ENCODE assay signal across 8 mouse cellular contexts in the genomic region with DNA sequence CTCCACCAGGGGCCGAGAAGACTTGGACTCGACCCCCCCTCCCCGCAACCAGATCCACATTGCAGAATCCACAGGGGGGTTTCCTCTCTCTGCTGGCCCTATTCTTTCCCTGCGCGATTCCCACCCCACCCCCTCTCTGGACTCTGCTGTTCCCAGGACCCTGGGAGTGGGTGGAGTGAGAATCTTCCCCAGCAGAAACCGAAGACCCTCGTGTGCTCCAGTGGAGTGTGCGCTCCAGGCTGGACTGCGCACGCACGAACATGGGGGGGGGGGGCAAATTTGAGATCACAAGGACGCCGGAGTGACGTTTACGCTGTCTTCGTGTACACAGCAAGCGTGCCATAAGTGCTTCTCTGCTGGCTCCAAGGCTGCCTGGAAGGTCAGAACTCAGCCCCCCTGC. TPM values are rescaled to one million over a fixed set of nuclear protein-coding genes. Genes with fewer than 3 reads are reported as not detected.
A peak's percentile ranks its signal among the peaks of the same experiment; 100 is the strongest.
DNase-seq lines count a peak whose midpoint lies in the region; ATAC-seq and TF ChIP-seq lines count a peak whose summit lies in the region.

No protein-coding gene starts in this region.

- peak overlapping the region; percentile 96 for H3K27ac ChIP-seq in gastrocnemius, adult 2 months
- no peak overlapping the region for H3K27ac ChIP-seq in ES-Bruce4 (ENCODE audit: insufficient read depth, low read length)
- H3K27ac ChIP-seq in forebrain, postnatal 0 days (ENCODE audit: low read depth, low read length), result no peak overlapping the region
- H3K27ac ChIP-seq in midbrain, embryonic 10.5 days (replicated peaks), result peak overlapping the region; percentile 39; the same call in 1 of the 2 replicates

- TF ChIP-seq POLR2A in ES-Bruce4 (IDR thresholded peaks at IDR 0.05; ENCODE audit: insufficient read depth, low read length), result no peak

- peak overlapping the region; percentile 44 for H3K4me2 ChIP-seq in forebrain, postnatal 0 days (ENCODE audit: low read depth)

- no peak for TF ChIP-seq CTCF in gastrocnemius, adult 2 months (IDR thresholded peaks at IDR 0.05)
- TF ChIP-seq CTCF in ES-Bruce4 (IDR thresholded peaks at IDR 0.05; ENCODE audit: low read depth, low read length), result no peak
- no peak for TF ChIP-seq CTCF in forebrain, postnatal 0 days (IDR thresholded peaks at IDR 0.05; ENCODE audit: low read depth)

- no peak for DNase-seq in gastrocnemius, adult 2 months
- no peak for DNase-seq in gastrocnemius, adult 8-10 months (ENCODE audit: low spot score in 2 of 2)
- DNase-seq in forebrain, postnatal 0 days, result no peak
- peak; percentile 22 for DNase-seq in midbrain, embryonic 10.5 days (ENCODE audit: low spot score)
- no peak for DNase-seq in spleen, postnatal 36 days (ENCODE audit: low spot score in 2 of 2)
- DNase-seq in layer of hippocampus, adult 18-20 months (ENCODE audit: low spot score in 2 of 2), result no peak

- peaks cover 9% of the 10 kb centered on the region for H3K36me3 ChIP-seq in ES-Bruce4 (ENCODE audit: control insufficient read depth, insufficient read depth, low read length, poor library complexity, severe bottlenecking)
- no peaks in the 10 kb centered on the region for H3K36me3 ChIP-seq in forebrain, postnatal 0 days (ENCODE audit: insufficient read depth)
- H3K36me3 ChIP-seq in midbrain, embryonic 10.5 days, result no peaks in the 10 kb centered on the region

- no peak overlapping the region for H3K9ac ChIP-seq in ES-Bruce4 (ENCODE audit: low read depth, poor library complexity, severe bottlenecking)
- H3K9ac ChIP-seq in forebrain, postnatal 0 days, result no peak overlapping the region

- no peaks in the 10 kb centered on the region for H3K27me3 ChIP-seq in ES-Bruce4 (ENCODE audit: control insufficient read depth, insufficient read depth, low read length, poor library complexity, severe bottlenecking)
- H3K27me3 ChIP-seq in forebrain, postnatal 0 days (ENCODE audit: insufficient read depth, low read length), result peaks cover 42% of the 10 kb centered on the region
- H3K27me3 ChIP-seq in midbrain, embryonic 10.5 days (ENCODE audit: low read depth, poor library complexity, severe bottlenecking), result peaks cover 99% of the 10 kb centered on the region

- TF ChIP-seq EP300 in ES-Bruce4 (IDR thresholded peaks at IDR 0.05; ENCODE audit: insufficient read depth, low read depth, low read length), result no peak

- no peaks in the 10 kb centered on the region for H3K9me3 ChIP-seq in ES-Bruce4 (replicated peaks; ENCODE audit: control insufficient read depth, insufficient read depth, low read length, poor library complexity, severe bottlenecking)
- no peaks in the 10 kb centered on the region for H3K9me3 ChIP-seq in forebrain, postnatal 0 days (ENCODE audit: low read length)
- no peaks in the 10 kb centered on the region for H3K9me3 ChIP-seq in midbrain, embryonic 10.5 days (replicated peaks)

- peak overlapping the region; percentile 69 for H3K4me3 ChIP-seq in gastrocnemius, adult 2 months
- H3K4me3 ChIP-seq in ES-Bruce4 (ENCODE audit: low read depth, low read length), result peak overlapping the region; percentile 18
- no peak overlapping the region for H3K4me3 ChIP-seq in forebrain, postnatal 0 days (ENCODE audit: low read depth, low read length)
- H3K4me3 ChIP-seq in midbrain, embryonic 10.5 days, result peak overlapping the region; percentile 46

- 3% methylated on average over 17 of the region's 17 CpGs for WGBS in forebrain, postnatal 0 days
- WGBS in midbrain, embryonic 10.5 days, result 9% methylated on average over 17 of the region's 17 CpGs

- intact Hi-C loops in gastrocnemius, adult 2 months (cut with DNase I), result no loop called here

- H3K4me1 ChIP-seq in ES-Bruce4 (ENCODE audit: control insufficient read depth, insufficient read depth, low read length), result peaks cover 18% of the 10 kb centered on the region
- H3K4me1 ChIP-seq in forebrain, postnatal 0 days (ENCODE audit: insufficient read depth), result peaks cover 16% of the 10 kb centered on the region
- peaks cover 95% of the 10 kb centered on the region for H3K4me1 ChIP-seq in midbrain, embryonic 10.5 days

- ATAC-seq in forebrain, postnatal 0 days, result no peak
- ATAC-seq in erythroid progenitor cell, adult 5-6 weeks (replicated peaks; ENCODE audit: low FRiP score, poor library complexity, severe bottlenecking), result no peak

RNA-seq across cellular contexts. Expression of a gene that starts 5.8 kb away (rescaled TPM):
- total RNA-seq in gastrocnemius, adult 2 months (2021), result 10 to 100 TPM; 23.6 to 28.4 TPM
- total RNA-seq in gastrocnemius, adult 8-10 months (2022), result 10 to 100 TPM in 3 of 4 experiments, 1 to 10 TPM in 1; 6.8 to 31.8 (median 26.9) TPM
- 80.7 and 86.3 TPM in 2 replicates for polyA plus RNA-seq in ES-Bruce4 (2011; ENCODE audit: insufficient read depth, insufficient read length, low read depth, missing spikeins)
- 5.0 and 5.8 TPM in 2 replicates for total RNA-seq in forebrain, postnatal 0 days (2014; rRNA removed)
- polyA plus RNA-seq in forebrain, postnatal 0 days (2015; fragmentation: Nextera tagmentation; extraction: Ambion mirVana), result 6.5 and 7.7 TPM in 2 replicates
- polyA plus RNA-seq in midbrain, embryonic 10.5 days (2016; fragmentation: Nextera tagmentation; extraction: Ambion mirVana), result 6.1 and 9.2 TPM in 2 replicates
- 10 to 100 TPM; 24.9 to 28.1 TPM for total RNA-seq in layer of hippocampus, adult 18-20 months (2021)
- 1.3 and 1.8 TPM in 2 replicates for total RNA-seq in erythroid progenitor cell, adult 5-6 weeks (2015; ENCODE audit: low replicate concordance)
- total RNA-seq in erythroid progenitor cell, adult 5-6 weeks (2017; ENCODE audit: low replicate concordance), result 3.6 and 9.2 TPM in 2 replicates

RNA-seq across cellular contexts. Expression of a gene that starts 17.7 kb away (rescaled TPM):
- total RNA-seq in gastrocnemius, adult 2 months (2021), result 1 to 10 TPM; 1.9 to 3.0 TPM
- 1 to 10 TPM; 2.1 to 4.0 (median 2.3) TPM for total RNA-seq in gastrocnemius, adult 8-10 months (2022)
- polyA plus RNA-seq in ES-Bruce4 (2011; ENCODE audit: insufficient read depth, insufficient read length, low read depth, missing spikeins), result 25.9 and 28.2 TPM in 2 replicates
- 46.1 and 46.5 TPM in 2 replicates for total RNA-seq in forebrain, postnatal 0 days (2014; rRNA removed)
- polyA plus RNA-seq in forebrain, postnatal 0 days (2015; fragmentation: Nextera tagmentation; extraction: Ambion mirVana), result 22.1 and 24.5 TPM in 2 replicates
- polyA plus RNA-seq in midbrain, embryonic 10.5 days (2016; fragmentation: Nextera tagmentation; extraction: Ambion mirVana), result 77.9 and 84.7 TPM in 2 replicates
- 10 to 100 TPM; 19.5 to 22.3 TPM for total RNA-seq in layer of hippocampus, adult 18-20 months (2021)
- total RNA-seq in erythroid progenitor cell, adult 5-6 weeks (2015; ENCODE audit: low replicate concordance), result 0.36 and 1.3 TPM in 2 replicates
- total RNA-seq in erythroid progenitor cell, adult 5-6 weeks (2017; ENCODE audit: low replicate concordance), result 7.3 and 9.0 TPM in 2 replicates

RNA-seq across cellular contexts. Expression of a gene that starts 34.9 kb away (rescaled TPM):
- total RNA-seq in gastrocnemius, adult 2 months (2021), result 100 to 1,000 TPM; 110 to 139 TPM
- total RNA-seq in gastrocnemius, adult 8-10 months (2022), result 100 to 1,000 TPM; 119 to 143 (median 123) TPM
- 135 and 146 TPM in 2 replicates for polyA plus RNA-seq in ES-Bruce4 (2011; ENCODE audit: insufficient read depth, insufficient read length, low read depth, missing spikeins)
- total RNA-seq in forebrain, postnatal 0 days (2014; rRNA removed), result 214 and 233 TPM in 2 replicates
- polyA plus RNA-seq in forebrain, postnatal 0 days (2015; fragmentation: Nextera tagmentation; extraction: Ambion mirVana), result 381 and 448 TPM in 2 replicates
- polyA plus RNA-seq in midbrain, embryonic 10.5 days (2016; fragmentation: Nextera tagmentation; extraction: Ambion mirVana), result 335 and 382 TPM in 2 replicates
- 100 to 1,000 TPM; 136 to 144 TPM for total RNA-seq in layer of hippocampus, adult 18-20 months (2021)
- 17.6 and 32.1 TPM in 2 replicates for total RNA-seq in erythroid progenitor cell, adult 5-6 weeks (2015; ENCODE audit: low replicate concordance)
- 3.7 and 7.6 TPM in 2 replicates for total RNA-seq in erythroid progenitor cell, adult 5-6 weeks (2017; ENCODE audit: low replicate concordance)

Comparison
In these comparisons a context has a peak if more than half of its experiments do, and no peak if none do; other contexts are left out.
1. H3K27ac ChIP-seq: peak in gastrocnemius, adult 2 months (single experiment) and midbrain, embryonic 10.5 days (single experiment); none in ES-Bruce4 (single experiment) and forebrain, postnatal 0 days (single experiment).